Mouse (Mus musculus) mature B cell (primary cell): ENCODE data around the gene Gm49450.

ENCODE experiments used
- in situ Hi-C: fragments of 300-500 bp; cut with MboI; formaldehyde crosslinking; loops from 2 replicates; pipeline ENCODE4 v1.14.3; 2019

The Gm49450 gene

GRCm38 (mm10) chr15:98893036-98893435 is 60.3 kb downstream of the Gm49450 start:
- in situ Hi-C loops = no loop called here

- in situ Hi-C loops = no loop called here
Observed at GRCm38 (mm10) chr15:98891907-98892606, 61.3 kb downstream of the Gm49450 start.

GRCm38 (mm10) chr15:98891198-98891742 is 62.1 kb downstream of the Gm49450 start:
- in situ Hi-C loops = no loop called here

GRCm38 (mm10) chr15:98887526-98887925 is 65.8 kb downstream of the Gm49450 start:
- in situ Hi-C loops = no loop called here

- in situ Hi-C loops = no loop called here
Observed at GRCm38 (mm10) chr15:98886667-98887387, 66.5 kb downstream of the Gm49450 start.

GRCm38 (mm10) chr15:98884106-98884505 is 69.2 kb downstream of the Gm49450 start:
- in situ Hi-C loops = loop anchor here (5.0 kb wide), 1 partner anchor 108 kb away; no protein-coding TSS in a partner anchor

GRCm38 (mm10) chr15:98883661-98884060 is 69.7 kb downstream of the Gm49450 start:
- in situ Hi-C loops = loop anchor here (5.0 kb wide), 1 partner anchor 109 kb away; no protein-coding TSS in a partner anchor
